Mouse (Mus musculus): ENCODE measurements around the gene Gm12355.

Gene Gm12355

DNA sequence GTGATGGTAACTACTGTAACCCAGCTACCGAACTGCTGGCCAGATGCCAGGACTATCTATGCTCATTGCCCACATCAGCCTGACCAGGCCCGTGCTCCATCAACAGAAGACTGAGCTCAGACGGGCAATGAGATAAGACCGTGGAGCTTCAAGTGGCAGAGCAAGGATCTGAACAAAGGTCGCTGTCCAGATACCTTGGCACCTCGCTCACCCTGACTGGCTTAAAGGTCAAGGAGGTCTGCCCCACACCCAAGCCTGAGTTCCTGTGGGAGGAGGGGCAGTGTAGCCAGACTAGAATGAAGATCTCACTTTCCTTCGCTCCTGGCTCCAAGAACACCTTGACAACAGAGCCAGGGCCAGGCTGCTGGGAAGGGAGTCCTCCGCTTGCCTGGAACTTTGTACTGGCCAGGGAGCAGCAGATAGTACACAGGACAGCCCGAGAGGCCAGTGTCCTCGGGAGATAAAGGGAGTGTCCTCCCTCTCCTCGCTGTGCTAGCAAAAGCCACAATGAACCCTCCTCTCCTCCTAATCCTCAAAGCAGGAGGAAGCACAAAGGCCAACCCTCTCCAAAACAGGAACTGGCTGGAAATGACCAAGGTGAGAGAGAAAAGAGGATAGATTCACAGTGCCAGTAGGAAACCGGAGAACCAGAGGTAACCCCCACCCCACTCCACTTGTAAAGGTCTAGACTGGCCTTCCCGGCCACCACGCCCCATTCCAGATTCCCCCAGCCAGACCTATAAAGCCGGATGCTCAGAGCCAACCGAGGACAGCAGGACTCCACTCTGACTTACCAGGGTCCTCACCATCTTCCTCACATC, 45.0 kb downstream of the Gm12355 start:
- no peak for DNase-seq

DNA sequence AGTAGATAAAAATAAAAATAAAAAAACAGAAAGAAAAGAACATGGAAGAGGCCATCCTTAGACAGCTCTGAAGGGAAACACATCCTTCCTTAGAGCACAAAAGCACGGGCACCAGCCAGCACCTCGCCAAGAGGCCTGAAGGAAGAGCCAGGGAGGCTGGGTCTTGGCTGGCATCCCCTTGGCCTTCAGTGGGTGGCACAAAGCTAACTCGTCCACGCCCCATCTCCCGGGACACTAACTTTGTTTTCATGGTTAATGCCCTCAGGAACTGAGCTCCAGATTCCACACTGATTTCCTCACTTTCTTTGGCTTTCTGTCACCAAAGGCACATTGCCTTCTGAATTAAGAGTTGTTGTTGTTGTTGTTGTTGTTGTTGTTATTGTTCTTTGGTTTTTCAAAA, 47.7 kb downstream of the Gm12355 start:
- no peak for DNase-seq

All from right cerebral cortex, postnatal 4 days (tissue).